Mouse (Mus musculus) embryo, embryonic 9.5 days (tissue): ENCODE measurements around the gene Rgs12.

Experiments
- DNase-seq: peaks from one replicate; pipeline ENCODE4 v3.0.0-alpha.2; 2017; ENCODE audit errors: extremely low spot score

The Rgs12 gene

DNA sequence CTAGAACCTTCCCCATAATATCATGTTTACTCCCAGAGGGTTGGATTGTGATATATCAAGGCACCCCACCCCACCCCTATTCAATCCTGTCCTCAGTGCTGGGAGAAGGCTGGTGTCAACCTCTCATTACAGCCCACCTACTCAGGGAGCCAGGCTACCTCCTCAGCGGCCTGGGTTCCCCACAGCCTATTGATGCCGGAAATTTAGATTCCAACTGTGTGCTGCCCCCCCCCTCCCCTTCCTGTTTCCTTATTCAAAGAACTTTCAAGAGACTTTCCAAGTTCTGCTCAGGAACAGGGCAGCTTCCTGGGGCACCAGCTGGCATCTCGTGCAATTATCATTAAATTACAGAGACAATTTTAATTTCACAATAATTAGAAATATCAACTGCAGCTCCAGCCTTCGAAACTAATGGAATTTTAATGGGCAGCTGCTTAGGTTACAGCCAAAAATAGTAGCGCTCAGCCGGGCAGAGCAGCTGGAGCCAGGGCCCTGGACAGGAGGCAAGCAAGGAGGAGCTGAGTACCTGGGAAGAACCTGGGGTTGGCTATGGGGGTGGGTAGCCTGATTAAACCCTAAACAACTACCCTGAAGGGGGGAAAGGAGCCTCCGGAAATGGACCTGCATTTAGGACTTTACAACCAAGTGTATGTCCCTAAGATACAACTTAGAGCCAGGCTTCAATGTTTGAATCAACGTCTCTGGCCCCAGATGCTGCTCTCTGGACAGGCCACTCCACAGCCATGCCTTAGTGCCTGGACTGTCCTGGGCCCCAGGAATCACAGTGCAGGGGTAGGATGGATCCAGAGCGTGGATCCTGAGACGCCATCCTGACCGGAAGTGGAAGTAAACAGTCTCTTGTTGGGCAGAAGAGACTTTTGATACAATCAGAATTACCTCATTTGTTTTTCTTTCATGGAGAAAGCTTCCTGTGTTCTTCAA lies 17.5 kb upstream of the Rgs12 start:
- no peak for DNase-seq

DNA sequence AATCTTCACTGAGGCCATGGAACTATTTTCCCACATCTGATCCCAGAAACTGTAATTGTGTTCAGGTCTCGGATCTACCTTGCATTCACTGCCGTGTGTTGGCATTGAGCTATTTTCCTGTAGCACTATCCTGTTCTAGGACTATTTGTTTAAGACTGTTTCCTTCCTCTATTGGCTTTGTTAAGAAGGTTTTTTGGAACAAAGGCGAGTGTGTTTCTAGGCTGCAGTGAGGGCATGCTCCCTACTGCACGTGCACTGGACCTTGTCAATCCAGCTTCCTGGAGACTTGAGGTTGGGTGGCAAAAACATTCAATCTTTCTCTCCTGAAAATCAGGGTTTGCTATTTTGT lies 16.8 kb upstream of the Rgs12 start:
- DNase-seq, result no peak

DNA sequence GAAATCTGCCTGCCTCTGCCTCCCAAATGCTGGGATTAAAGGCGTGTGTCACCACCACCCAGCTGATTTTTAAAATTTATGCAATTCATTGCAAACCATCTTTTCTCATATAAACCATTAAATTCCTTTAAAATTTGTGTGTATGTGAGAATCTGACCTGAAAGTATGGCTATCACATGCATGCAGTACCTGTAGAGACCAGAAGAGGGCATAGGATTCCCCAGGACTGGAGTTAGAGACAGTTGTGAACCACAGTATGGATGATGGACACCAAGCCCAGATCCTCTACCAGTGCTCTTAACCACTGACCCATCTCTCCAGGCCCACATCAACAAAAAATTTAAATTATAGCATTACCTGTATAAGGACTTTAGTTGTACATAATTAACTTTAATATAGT lies 15.8 kb upstream of the Rgs12 start:
- no peak for DNase-seq

DNA sequence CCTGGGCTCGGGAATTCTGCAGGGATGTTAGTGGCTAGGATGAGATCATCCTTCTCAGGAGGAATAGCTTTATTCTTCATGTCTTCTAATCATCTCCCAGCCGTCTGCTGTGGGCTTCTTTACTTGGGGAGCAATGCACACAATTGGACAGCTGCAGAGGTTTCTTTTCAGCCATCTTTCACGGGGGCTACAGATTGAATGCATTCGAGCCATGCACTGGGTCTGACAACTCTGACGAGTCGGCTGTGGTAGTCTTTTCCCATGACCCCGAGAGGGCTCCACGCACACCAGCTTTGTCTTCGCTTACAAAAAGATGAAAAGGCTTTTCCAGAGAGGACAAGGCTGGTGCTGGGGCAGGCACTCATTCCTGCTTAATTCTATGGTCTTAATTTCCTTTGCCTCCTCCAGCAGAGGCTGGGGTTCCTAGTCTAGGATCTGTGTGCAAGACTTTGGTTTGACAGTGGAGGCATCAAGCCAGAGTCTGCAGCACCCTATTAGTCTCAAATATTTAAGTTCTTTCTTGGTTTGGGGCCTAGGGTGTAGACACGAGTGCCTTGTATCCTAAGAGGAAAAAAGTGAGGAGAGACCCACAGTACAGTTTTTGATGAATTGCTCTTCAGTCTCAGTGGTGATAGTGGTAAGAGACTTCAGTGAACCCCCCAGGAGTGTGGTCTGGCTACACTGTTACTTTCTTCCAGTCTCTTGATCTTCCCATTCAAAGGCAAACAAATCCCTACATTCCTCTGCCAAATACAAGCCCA lies 7.4 kb upstream of the Rgs12 start:
- DNase-seq, result peak; percentile 54

DNA sequence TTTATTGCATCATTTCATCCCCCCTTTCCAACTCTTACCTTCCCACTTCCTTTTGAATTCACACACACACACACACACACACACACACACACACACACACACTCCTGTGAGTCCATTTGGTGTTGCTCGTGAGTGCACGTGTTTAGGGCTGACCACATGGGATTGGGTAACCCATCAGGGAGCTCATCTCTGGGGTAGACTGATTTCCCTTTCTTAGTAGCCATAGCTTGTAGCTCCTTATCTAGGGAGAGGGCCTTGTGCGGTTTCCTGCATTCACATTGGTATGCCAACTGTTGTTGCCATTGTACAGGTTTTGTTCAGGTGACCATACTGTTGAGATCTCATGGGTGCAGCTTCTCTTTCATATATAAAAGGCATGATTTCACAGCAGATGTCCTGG lies 5.8 kb upstream of the Rgs12 start:
- DNase-seq, result no peak

DNA sequence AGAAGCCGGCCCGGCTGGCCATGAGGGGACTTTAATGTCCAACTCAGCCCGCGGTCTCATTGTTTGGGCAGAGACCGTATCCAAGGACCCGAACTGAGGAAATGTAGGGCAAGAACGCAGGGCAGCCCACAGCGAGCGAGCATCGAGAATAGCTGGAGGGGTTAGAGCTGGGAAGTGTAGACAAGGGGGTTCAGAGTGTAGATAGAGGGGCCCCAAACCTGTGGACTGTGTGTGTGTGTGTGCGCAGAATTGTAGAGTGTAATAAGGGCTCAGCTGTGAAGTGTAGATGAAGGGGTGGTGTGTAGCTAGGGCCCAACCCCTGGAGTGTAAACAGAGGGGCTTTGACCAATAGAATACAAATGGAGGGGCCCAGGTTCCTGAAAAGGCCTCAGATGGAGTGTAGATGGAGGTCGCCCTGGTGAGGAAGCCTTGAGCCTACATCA lies 545 bp downstream of the Rgs12 start:
- DNase-seq, result no peak

DNA sequence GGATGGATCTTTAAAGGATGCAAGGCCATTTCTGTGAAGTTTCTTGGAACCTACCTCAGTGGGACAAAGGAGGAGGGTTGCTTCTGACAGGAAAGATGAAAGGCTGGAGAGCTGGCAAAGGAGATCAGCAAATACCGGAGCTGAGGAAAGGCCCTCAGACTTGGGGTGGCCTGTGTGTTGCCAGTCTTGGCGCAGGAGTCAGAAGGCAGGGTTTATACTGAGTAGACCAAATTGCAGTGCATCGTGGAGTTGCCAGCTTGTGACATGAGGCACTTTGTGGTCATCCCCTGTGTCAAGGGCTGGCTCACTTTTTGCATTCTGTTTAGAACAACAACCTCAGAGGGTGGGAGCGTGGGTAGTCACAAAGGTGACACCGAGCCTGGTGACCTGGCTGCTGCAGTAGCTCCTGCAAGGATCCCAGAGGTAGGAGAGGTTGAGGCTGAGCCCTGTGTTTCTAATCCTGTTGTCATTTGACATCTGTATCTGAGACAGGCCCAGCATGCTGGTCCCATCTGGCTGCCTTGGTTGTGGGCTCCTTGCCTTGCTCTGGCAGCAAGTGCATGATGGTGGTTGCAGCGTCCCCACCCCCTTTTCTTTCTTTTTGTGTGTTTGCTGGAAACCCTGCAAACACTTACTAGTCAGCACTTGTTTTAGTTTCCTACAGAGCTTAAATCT lies 1.4 kb downstream of the Rgs12 start:
- DNase-seq, result no peak

DNA sequence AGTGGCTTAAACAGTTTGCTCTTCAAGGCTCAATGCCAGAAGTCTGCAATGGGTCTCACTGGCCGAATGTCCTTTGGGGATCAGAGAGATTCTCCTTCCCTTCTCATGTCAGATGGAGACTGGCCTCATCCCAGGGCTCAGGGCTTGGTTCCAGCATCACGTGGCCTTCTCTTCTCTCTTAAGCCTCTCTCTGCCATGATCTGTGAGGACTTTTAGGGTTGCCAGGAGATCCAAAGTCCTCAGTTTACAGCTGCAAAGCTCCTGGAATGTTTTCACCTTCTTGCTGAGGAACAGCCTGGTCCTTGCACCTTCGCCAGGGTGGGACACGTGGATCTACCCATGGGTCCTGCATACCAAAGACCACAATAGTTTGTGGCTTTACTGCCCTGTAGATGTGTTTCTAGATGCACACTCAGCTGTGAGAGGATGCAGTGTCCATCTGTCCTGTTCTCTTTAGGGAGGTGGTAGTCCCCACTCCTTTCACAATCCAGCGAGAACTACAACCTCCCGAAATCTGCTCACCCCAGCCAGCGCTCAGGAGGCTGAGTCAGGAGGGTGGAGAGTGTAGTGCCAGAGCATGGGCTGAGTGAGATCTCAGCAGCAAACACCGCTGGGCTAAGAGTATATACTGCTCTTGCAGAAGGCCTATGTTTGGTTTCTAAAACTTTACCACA lies 2.1 kb downstream of the Rgs12 start:
- DNase-seq, result no peak

DNA sequence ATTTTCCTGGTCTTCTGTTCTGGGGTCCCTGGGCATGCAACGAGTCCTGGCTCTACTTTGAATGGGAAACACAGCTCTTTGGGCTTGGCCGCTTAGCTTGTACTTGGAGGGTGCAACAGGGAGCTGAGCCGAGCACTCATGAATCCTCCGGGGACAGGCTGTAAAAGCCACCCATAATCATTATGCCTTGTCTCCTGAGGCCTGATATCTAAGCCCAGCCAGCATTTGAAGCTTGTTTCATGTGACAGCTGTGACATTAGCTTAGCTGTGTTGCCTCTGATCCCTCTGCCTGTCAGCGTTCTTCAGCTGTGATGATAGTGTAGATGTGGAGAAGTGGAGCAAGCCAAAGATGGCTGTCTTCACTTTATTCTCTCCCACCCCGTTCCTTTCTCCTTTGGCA lies 5.3 kb downstream of the Rgs12 start:
- DNase-seq, result no peak

DNA sequence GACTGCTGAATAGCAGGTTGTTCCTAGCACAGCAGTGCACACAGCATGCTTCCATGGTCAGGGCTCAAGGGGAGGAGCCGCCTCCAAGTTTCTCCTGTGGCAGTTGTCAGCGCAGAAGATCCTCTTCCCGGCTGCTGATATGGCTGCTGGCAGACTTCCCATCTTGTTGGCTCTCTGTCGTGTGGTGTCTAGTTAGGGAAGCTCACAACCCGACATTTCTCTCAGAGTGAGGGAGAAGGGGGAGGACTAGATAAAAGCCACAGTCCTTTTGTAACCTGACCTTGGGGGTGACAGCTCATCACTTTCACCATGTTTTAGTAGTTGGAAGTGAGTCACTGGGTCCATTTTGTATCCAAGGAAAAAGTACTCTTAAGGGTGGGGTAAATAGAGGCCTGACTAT lies 6.4 kb downstream of the Rgs12 start:
- DNase-seq, result no peak

DNA sequence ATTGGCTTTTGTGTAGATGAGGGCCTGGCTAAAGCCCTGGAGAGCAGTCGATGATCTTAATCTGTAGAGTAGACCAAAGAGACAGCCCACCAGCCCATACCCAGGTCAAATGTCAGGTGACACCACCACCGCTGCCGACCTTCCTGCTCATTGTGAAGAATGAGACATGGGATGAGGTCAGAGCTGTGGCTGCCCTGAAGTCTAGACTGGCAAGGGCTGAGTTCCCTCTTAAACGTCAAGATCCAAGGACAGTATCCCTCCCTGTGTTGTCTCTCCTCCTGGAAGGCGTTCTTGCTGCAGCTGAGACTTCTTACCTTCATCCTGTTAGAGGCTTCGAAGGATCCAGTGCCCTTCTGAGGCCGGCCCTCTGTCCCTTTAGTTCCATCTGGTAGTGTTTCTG lies 6.9 kb downstream of the Rgs12 start:
- DNase-seq, result no peak

DNA sequence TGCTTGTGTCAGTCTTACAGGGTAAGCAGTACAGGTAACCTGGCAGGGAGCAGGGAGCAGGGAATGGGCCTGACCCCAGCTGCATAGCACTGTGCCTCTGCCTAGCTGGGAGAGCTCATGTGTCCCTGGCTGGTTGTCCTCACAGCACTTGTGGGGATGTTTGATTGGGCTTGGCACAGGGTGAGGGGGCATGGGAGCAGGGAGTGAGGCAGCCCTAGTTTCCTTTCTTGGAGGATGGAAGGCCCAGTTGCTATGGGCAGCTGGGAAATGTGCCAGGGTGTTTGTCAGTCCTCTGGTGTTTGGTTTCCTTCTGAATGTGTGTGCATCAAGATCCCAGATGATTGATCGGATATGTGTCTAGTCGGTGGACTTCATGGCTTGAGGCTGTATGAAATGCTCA lies 7.8 kb downstream of the Rgs12 start:
- DNase-seq, result no peak

DNA sequence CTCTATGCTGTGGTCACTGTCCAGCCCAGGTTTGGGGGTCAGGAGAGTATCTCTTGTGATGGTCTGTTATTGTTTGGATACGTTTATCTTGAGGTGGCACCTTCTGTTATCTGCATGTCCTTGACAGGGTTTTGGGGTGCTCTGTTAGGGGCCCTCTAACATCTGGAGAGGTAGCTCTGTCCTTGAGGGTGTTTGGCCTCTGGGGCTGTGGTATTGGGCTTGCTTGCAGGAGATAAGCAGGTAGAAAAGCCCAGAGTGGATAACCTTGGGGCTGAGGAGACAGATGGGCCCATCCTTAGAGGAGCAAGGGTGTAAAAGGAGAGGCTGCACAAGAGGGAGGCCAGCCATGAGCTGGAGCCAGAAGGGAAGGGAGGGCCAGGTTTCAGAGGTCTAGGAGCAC lies 10.8 kb downstream of the Rgs12 start:
- no peak for DNase-seq

DNA sequence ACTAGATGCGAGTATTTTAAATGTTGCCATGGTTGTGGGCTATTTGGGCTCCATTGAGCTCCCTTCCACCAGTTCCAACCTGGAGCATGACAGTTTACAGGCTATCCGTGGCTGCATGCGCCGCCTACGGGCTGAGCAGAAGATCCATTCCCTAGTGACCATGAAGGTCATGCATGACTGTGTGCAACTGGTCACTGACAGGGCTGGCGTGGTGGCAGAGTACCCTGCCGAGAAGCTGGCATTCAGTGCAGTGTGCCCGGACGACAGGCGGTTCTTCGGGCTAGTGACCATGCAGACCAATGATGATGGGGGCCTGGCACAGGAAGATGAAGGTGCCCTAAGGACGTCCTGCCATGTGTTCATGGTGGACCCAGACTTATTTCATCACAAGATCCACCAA lies 16.3 kb downstream of the Rgs12 start:
- no peak for DNase-seq

DNA sequence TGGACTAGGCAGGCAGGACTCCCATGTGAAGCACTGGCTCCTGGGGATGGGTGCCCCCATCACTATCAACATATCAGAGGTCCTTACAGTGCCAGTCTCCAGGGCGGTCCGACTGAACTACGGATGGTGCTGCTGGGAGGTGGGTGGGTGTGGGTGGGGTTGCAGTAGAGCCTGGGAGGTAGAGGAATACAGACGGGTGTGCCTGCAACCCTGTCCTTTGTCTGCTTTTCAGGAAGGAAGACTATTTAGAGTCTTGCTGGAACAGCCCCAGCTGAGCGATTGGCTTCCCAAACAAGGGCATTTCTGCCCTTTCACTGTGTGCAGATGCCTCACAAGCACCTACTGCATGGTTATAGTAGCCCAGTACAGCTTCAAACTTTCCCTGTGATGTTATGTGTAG lies 19.1 kb downstream of the Rgs12 start:
- no peak for DNase-seq

DNA sequence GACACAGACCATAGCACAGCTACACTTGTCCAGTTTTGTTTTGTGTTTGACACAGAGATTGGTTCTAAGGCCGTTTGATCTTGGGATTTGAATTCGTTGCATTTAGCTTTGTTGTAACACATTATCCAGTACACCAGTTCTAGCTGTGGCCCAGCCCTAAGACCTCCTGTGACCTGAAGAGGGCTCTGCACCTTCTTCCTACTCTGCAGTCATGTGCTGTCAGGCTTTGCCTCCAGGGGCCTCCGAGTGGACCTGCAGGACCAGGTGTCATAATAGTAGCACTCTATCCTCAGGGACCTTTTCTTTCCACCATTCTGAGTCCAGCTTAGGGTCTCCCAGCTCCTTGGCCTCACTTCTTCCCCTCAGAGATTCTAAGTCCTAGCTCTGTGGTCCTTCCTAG lies 23.2 kb downstream of the Rgs12 start:
- no peak for DNase-seq

DNA sequence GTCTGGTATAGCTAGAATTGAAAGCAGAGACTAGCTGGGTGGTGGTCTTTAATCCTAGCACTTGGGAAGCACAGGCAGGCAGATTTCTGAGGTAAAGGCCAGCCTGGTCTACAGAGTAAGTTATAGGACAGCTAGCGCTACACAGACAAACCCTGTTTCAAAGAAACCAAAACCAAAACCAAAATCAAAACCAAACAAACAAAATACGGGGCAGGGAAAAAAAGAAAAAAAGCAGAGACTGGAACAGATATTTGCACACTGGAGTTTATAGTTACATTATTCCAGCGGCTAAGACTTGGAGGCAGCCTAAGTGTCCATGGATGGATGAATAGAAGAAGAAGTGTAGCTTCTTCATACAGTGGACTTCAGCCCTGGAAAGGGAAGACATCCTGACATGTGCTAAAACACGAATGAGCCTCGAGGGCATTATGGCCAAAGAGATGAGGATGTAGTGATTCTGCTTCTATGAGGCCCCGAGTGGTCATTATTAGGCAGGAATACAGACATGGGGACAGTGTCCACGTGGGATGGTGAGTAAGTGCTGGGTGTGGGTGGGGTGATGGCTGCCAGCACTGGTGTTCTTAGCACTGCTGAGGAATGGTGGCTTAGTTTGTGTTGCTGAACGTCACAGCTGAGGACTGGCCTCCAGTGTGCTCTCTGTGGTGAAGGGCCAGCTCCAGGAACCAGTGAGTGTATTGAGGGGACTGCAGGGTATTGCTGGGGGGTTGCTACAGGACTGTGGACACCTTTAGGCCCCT lies 24.5 kb downstream of the Rgs12 start:
- DNase-seq, result no peak

DNA sequence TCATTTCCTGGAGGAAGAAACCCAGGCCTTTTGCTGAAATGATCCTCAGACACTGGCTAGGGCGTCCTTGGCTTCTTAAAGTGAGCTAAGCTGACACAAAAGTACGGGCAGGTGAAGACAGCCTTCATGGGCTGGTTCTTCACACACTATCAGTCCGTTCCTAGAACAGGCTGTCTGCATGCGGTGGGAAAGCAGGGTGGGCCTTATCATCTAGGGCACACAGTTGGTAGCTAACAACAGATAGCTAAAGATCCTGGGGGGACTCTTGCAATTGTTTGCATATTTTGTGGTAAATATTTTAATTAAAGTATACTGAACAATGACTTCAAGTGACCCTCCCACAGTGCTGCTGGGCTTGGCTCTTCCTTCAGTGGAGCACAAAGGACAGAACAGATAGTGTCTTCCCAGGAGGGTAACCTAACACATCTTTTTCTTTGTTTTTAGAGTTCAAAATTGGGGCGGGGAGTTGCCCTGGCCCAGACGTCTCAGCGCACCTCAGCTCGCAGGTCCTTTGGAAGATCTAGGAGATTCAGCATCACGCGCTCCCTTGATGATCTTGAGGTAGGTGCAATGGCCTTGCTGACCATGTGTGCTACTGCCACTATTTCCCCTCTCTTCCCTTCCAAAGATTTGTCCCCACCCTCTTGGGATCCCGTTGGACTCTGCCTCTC lies 25.7 kb downstream of the Rgs12 start:
- DNase-seq, result no peak

DNA sequence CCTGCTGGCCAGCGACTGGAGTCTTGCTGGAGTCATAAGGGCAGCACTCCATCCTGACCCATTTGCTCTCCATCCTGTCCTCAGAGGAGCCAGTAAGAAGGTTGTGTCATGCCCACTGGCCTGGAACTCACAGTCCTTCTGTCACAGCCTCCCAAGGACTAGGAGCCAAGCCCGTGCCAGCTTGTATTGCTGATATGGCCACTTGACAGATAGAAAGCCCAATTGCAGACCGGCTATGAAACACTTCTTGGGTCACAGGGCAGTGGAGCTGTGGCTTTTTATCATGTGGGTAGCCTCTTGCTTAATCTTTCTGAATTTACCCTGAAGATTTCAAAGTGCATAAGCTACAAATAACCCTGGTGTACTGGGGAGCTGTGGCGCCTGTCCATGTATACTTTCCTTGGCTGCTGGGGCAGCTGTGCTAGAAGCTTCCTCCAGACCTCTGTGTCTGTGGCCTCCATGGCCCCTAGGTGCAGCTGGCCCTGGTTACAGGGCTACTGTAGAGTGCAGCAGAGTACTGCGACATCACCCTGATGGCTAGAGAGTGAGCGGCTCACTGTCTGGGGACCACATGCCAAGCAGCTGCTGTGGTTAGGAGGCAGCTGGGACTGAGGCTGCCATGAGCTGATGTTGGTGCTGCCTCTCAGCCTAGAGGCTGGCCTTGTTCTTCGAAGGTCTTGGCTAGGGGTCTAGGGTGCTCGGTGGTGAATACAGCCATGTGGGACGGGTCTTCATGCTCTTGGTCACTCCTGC lies 27.5 kb downstream of the Rgs12 start:
- DNase-seq, result no peak

DNA sequence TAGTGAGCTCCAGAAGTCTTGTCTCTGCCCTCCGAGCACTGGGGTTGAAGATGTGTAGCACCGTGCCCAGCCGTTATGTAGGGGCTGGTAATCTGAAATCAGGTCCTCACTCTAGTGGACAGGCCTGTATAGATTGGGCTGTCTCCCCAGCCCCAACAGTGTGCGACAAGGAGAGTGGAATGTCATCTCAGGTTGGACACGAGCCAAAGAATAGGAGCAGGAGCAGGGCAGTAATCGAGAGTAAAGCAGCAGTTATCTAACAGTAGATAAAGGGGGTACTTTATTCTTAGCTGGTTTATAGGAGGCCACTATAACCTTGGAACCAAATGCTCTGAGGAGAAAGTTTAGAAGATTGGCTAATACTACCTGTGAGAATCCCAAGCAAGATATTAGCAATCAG lies 30.9 kb downstream of the Rgs12 start:
- DNase-seq, result no peak
